In genomic region chr1:144498725-144499124, GRCm38 (mm10) we compare ENCODE assay signal across 29 mouse cellular contexts.
DNase-seq lines count a peak whose midpoint lies in the region; ATAC-seq and TF ChIP-seq lines count a peak whose summit lies in the region.
"Had no signal": no experiment of that assay in that cellular context is flagged by ENCODE, and none has a peak within 500 bp of the region (broad histone marks: within the 10 kb centered on the region; RNA-seq: fewer than 3 reads in every experiment).

No protein-coding gene starts in this region.

- no peaks in the 10 kb centered on the region for H3K27me3 ChIP-seq in forebrain, embryonic 12.5 days
- H3K27me3 ChIP-seq in forebrain, embryonic 11.5 days (ENCODE audit: control insufficient read depth, insufficient read depth, low read length) = no peaks in the 10 kb centered on the region
- H3K27me3 ChIP-seq in forebrain, embryonic 15.5 days = no peaks in the 10 kb centered on the region
- no peaks in the 10 kb centered on the region for H3K27me3 ChIP-seq in forebrain, postnatal 0 days (ENCODE audit: insufficient read depth, low read length)
- no peaks in the 10 kb centered on the region for H3K27me3 ChIP-seq in midbrain, embryonic 15.5 days (replicated peaks)
- H3K27me3 ChIP-seq: CH12.LX; embryonic facial prominence, embryonic 12.5 days; heart, embryonic 13.5 days had no signal

- H3K4me2 ChIP-seq in forebrain, embryonic 12.5 days = no peak overlapping the region
- no peak overlapping the region for H3K4me2 ChIP-seq in forebrain, embryonic 11.5 days (ENCODE audit: low read depth, low read length, severe bottlenecking)
- no peak overlapping the region for H3K4me2 ChIP-seq in forebrain, embryonic 15.5 days (replicated peaks)
- no peak overlapping the region for H3K4me2 ChIP-seq in forebrain, postnatal 0 days (ENCODE audit: low read depth)
- H3K4me2 ChIP-seq in midbrain, embryonic 15.5 days = no peak overlapping the region
- H3K4me2 ChIP-seq: embryonic facial prominence, embryonic 12.5 days; heart, embryonic 13.5 days; hindbrain, embryonic 14.5 days had no signal

- no peaks in the 10 kb centered on the region for H3K36me3 ChIP-seq in forebrain, embryonic 12.5 days (replicated peaks)
- H3K36me3 ChIP-seq in forebrain, embryonic 11.5 days (ENCODE audit: control insufficient read depth, insufficient read depth, low read length) = no peaks in the 10 kb centered on the region
- H3K36me3 ChIP-seq in forebrain, embryonic 15.5 days = no peaks in the 10 kb centered on the region
- no peaks in the 10 kb centered on the region for H3K36me3 ChIP-seq in forebrain, postnatal 0 days (ENCODE audit: insufficient read depth)
- H3K36me3 ChIP-seq in midbrain, embryonic 15.5 days (replicated peaks) = no peaks in the 10 kb centered on the region
- H3K36me3 ChIP-seq: embryonic facial prominence, embryonic 12.5 days; G1E; heart, embryonic 10.5 days; heart, embryonic 13.5 days had no signal

- no peak overlapping the region for H3K4me3 ChIP-seq in forebrain, embryonic 12.5 days (replicated peaks)
- no peak overlapping the region for H3K4me3 ChIP-seq in forebrain, embryonic 11.5 days (ENCODE audit: low read depth, low read length)
- no peak overlapping the region for H3K4me3 ChIP-seq in forebrain, embryonic 15.5 days
- no peak overlapping the region for H3K4me3 ChIP-seq in forebrain, postnatal 0 days (ENCODE audit: low read depth, low read length)
- H3K4me3 ChIP-seq in midbrain, embryonic 15.5 days = no peak overlapping the region
- H3K4me3 ChIP-seq: embryonic facial prominence, embryonic 12.5 days; erythroblast, embryonic 14.5 days; heart, adult 2 months; heart, embryonic 10.5 days; heart, embryonic 13.5 days had no signal

- H3K9me3 ChIP-seq in forebrain, embryonic 12.5 days = no peaks in the 10 kb centered on the region
- H3K9me3 ChIP-seq in forebrain, embryonic 11.5 days (ENCODE audit: control insufficient read depth, low read length) = no peaks in the 10 kb centered on the region
- no peaks in the 10 kb centered on the region for H3K9me3 ChIP-seq in forebrain, embryonic 15.5 days
- H3K9me3 ChIP-seq in forebrain, postnatal 0 days (ENCODE audit: low read length) = no peaks in the 10 kb centered on the region
- H3K9me3 ChIP-seq in midbrain, embryonic 15.5 days = no peaks in the 10 kb centered on the region
- H3K9me3 ChIP-seq: embryonic facial prominence, embryonic 12.5 days; G1E; heart, embryonic 10.5 days; heart, embryonic 13.5 days had no signal

- no peaks in the 10 kb centered on the region; the same call in 1 of the 2 replicates for H3K4me1 ChIP-seq in forebrain, embryonic 12.5 days
- no peaks in the 10 kb centered on the region for H3K4me1 ChIP-seq in forebrain, embryonic 11.5 days (replicated peaks; ENCODE audit: control insufficient read depth, insufficient read depth, low read length)
- peaks cover 11% of the 10 kb centered on the region for H3K4me1 ChIP-seq in forebrain, embryonic 15.5 days
- H3K4me1 ChIP-seq in forebrain, postnatal 0 days (ENCODE audit: insufficient read depth) = no peaks in the 10 kb centered on the region
- H3K4me1 ChIP-seq in midbrain, embryonic 15.5 days = 0 out of 2 replicates have a peak, but pooled peaks cover 4% of the 10 kb centered on the region
- H3K4me1 ChIP-seq: embryonic facial prominence, embryonic 12.5 days; heart, embryonic 10.5 days had no signal

- no peak for TF ChIP-seq CTCF in forebrain, postnatal 0 days (IDR thresholded peaks at IDR 0.05; ENCODE audit: low read depth)

- peak; percentile 65; the same call in 1 of the 2 replicates for ATAC-seq in forebrain, embryonic 12.5 days (ENCODE audit: low FRiP score)
- ATAC-seq in forebrain, embryonic 11.5 days (replicated peaks; ENCODE audit: low FRiP score) = no peak; the same call in 1 of the 2 replicates
- 0 out of 2 replicates have a peak, but pooled peaks have one; percentile 55 for ATAC-seq in forebrain, embryonic 15.5 days (replicated peaks)
- ATAC-seq in forebrain, postnatal 0 days = no peak
- ATAC-seq in midbrain, embryonic 15.5 days (replicated peaks) = no peak
- ATAC-seq: hindbrain, postnatal 0 days; inflammation-experienced regulatory T-cells, adult 6 months; intestine, embryonic 16.5 days had no signal

- H3K27ac ChIP-seq in forebrain, embryonic 12.5 days = no peak overlapping the region
- H3K27ac ChIP-seq in forebrain, embryonic 11.5 days (ENCODE audit: low read depth, low read length) = no peak overlapping the region
- H3K27ac ChIP-seq in forebrain, embryonic 15.5 days (replicated peaks) = no peak overlapping the region
- H3K27ac ChIP-seq in forebrain, postnatal 0 days (ENCODE audit: low read depth, low read length) = no peak overlapping the region
- no peak overlapping the region for H3K27ac ChIP-seq in midbrain, embryonic 15.5 days
- H3K27ac ChIP-seq: embryonic facial prominence, embryonic 12.5 days; heart, adult 2 months; heart, embryonic 10.5 days; heart, embryonic 13.5 days; hindbrain, embryonic 14.5 days; hindbrain, postnatal 0 days had no signal

- no peak for DNase-seq in forebrain, embryonic 11.5 days (ENCODE audit: low spot score)
- DNase-seq in forebrain, postnatal 0 days = no peak
- DNase-seq in retina, embryonic 14.5 days (ENCODE audit: low spot score) = peak; percentile 26
- DNase-seq in gastrocnemius, adult 18-20 months (ENCODE audit: low spot score) = no peak
- DNase-seq: adrenal gland, adult 2 months; adrenal gland, postnatal 14 days; B cell, adult 2 months; cerebellum, adult 18-20 months; cerebellum, adult 9-10 months; cerebellum, postnatal 14 days; gastrocnemius, postnatal 10 days; gastrocnemius, postnatal 36 days; heart, adult 2 months; heart, postnatal 14 days; heart, postnatal 4 days; kidney, adult 18-20 months had no signal

- H3K9ac ChIP-seq in forebrain, embryonic 12.5 days = no peak overlapping the region
- H3K9ac ChIP-seq in forebrain, embryonic 11.5 days (ENCODE audit: low read length) = no peak overlapping the region
- H3K9ac ChIP-seq in forebrain, embryonic 15.5 days (replicated peaks) = no peak overlapping the region
- no peak overlapping the region for H3K9ac ChIP-seq in forebrain, postnatal 0 days
- no peak overlapping the region for H3K9ac ChIP-seq in midbrain, embryonic 15.5 days
- H3K9ac ChIP-seq: embryonic facial prominence, embryonic 12.5 days; heart, embryonic 13.5 days; hindbrain, embryonic 14.5 days had no signal

Comparison
In these comparisons a context has a peak if more than half of its experiments do, and no peak if none do; other contexts are left out.
1. ATAC-seq: peak in forebrain, embryonic 12.5 days (single experiment) and forebrain, embryonic 15.5 days (single experiment); none in forebrain, embryonic 11.5 days (single experiment), forebrain, postnatal 0 days (single experiment) and midbrain, embryonic 15.5 days (single experiment).